Mouse (Mus musculus) left cerebral cortex, adult 11 months (tissue): Measurements from ENCODE around the gene Plb1.
A peak's percentile ranks its signal among the peaks of the same experiment; 100 is the strongest.

Experiments
- DNase-seq: peaks from one replicate; pipeline ENCODE4 v3.0.0; 2022; ENCODE audit warnings: low spot score

Plb1 gene

GRCm38 (mm10) chr5:32336092-32336491 is 103.6 kb downstream of the Plb1 start:
- no peak for DNase-seq

- DNase-seq, result no peak
Observed at GRCm38 (mm10) chr5:32337336-32337735, 104.8 kb downstream of the Plb1 start.

GRCm38 (mm10) chr5:32338339-32338738 is 105.8 kb downstream of the Plb1 start:
- DNase-seq, result no peak

GRCm38 (mm10) chr5:32338766-32339165 is 106.3 kb downstream of the Plb1 start:
- DNase-seq, result no peak

GRCm38 (mm10) chr5:32340246-32340645 is 107.7 kb downstream of the Plb1 start:
- no peak for DNase-seq

GRCm38 (mm10) chr5:32342711-32343285 is 110.3 kb downstream of the Plb1 start:
- DNase-seq, result no peak

- DNase-seq, result peak; percentile 64
Observed at GRCm38 (mm10) chr5:32346025-32346912, 113.8 kb downstream of the Plb1 start.

- no peak for DNase-seq
Observed at GRCm38 (mm10) chr5:32349718-32350117, 117.2 kb downstream of the Plb1 start.

- DNase-seq, result no peak
Observed at GRCm38 (mm10) chr5:32350551-32351256, 118.2 kb downstream of the Plb1 start.

- DNase-seq, result no peak
Observed at GRCm38 (mm10) chr5:32351721-32352465, 119.4 kb downstream of the Plb1 start.

GRCm38 (mm10) chr5:32352845-32353244 is 120.3 kb downstream of the Plb1 start:
- no peak for DNase-seq

GRCm38 (mm10) chr5:32353280-32353679 is 120.8 kb downstream of the Plb1 start:
- no peak for DNase-seq

- no peak for DNase-seq
Observed at GRCm38 (mm10) chr5:32360511-32360910, 128.0 kb downstream of the Plb1 start.

GRCm38 (mm10) chr5:32361441-32362235 is 129.1 kb downstream of the Plb1 start:
- DNase-seq, result no peak

- no peak for DNase-seq
Observed at GRCm38 (mm10) chr5:32369391-32369790, 136.9 kb downstream of the Plb1 start.

GRCm38 (mm10) chr5:32371239-32371638 is 138.7 kb downstream of the Plb1 start:
- no peak for DNase-seq

GRCm38 (mm10) chr5:32378546-32378945 is 146.0 kb downstream of the Plb1 start:
- no peak for DNase-seq

GRCm38 (mm10) chr5:32388656-32389055 is 156.1 kb downstream of the Plb1 start:
- DNase-seq, result no peak

GRCm38 (mm10) chr5:32390295-32390694 is 157.8 kb downstream of the Plb1 start:
- no peak for DNase-seq

- no peak for DNase-seq
Observed at GRCm38 (mm10) chr5:32392281-32392680, 159.8 kb downstream of the Plb1 start.

- DNase-seq, result no peak
Observed at GRCm38 (mm10) chr5:32394586-32394985, 162.1 kb downstream of the Plb1 start.
